Mouse (Mus musculus) midbrain, embryonic 16.5 days (tissue): ENCODE measurements around the gene Supt20. TPM values are rescaled to one million over a fixed set of nuclear protein-coding genes. Genes with fewer than 3 reads are reported as not detected.
"Not testable (repeated sequence)": the region's sequence is repeated elsewhere in the genome, so short reads cannot be mapped to it uniquely, and the experiment has no call there.

ENCODE experiments used
- ATAC-seq: fragments of 200-750 bp; cut with Nextera tagmentation; 2 replicates; pipeline ENCODE4 v1.8.0; 2017; ENCODE audit warnings: moderate TSS enrichment
- H3K27ac ChIP-seq: fragments of 300-500 bp; sonication (generic); 2 replicates; pipeline ENCODE4 v1.5.1; 2014; ENCODE audit warnings: mild to moderate bottlenecking, low read length, mixed read lengths
- H3K27me3 ChIP-seq: fragments of 300-500 bp; sonication (generic); 2 replicates; pipeline ENCODE4 v1.6.1; 2014; ENCODE audit warnings: low read depth, low read length, mixed read lengths; ENCODE audit not compliant: control insufficient read depth, insufficient read depth
- H3K36me3 ChIP-seq: fragments of 300-500 bp; sonication (generic); 2 replicates; pipeline ENCODE4 v1.6.1; 2014; ENCODE audit warnings: mild to moderate bottlenecking, low read length, moderate library complexity, mixed read lengths; ENCODE audit not compliant: control insufficient read depth, insufficient read depth
- H3K4me1 ChIP-seq: fragments of 300-500 bp; sonication (generic); 2 replicates; pipeline ENCODE4 v1.6.1; 2014; ENCODE audit warnings: mild to moderate bottlenecking, low read length, mixed read lengths; ENCODE audit not compliant: control insufficient read depth, insufficient read depth
- H3K4me2 ChIP-seq: fragments of 300-500 bp; sonication (generic); 2 replicates; pipeline ENCODE4 v1.6.1; 2014; ENCODE audit warnings: mild to moderate bottlenecking, low read length, mixed read lengths
- H3K4me3 ChIP-seq: fragments of 300-500 bp; sonication (generic); 2 replicates; pipeline ENCODE4 v1.5.1; 2014; ENCODE audit warnings: low read depth, mild to moderate bottlenecking, low read length, moderate library complexity, mixed read lengths
- H3K9ac ChIP-seq: fragments of 300-500 bp; sonication (generic); 2 replicates; pipeline ENCODE4 v1.6.1; 2014; ENCODE audit warnings: low read depth, low read length, mixed read lengths
- H3K9me3 ChIP-seq: fragments of 300-500 bp; sonication (generic); replicated peaks from 2 replicates; pipeline ENCODE4 v1.6.1; 2014; ENCODE audit warnings: mild to moderate bottlenecking, low read length, mixed read lengths; ENCODE audit not compliant: control insufficient read depth, poor library complexity, severe bottlenecking
- WGBS: fragments of 180-500 bp; shearing (Covaris S2); extraction: QIAGEN DNeasy Blood & Tissue Kit; methylation state at CpG from one replicate; pipeline ENCODE4 v1.1.7; 2014; 5-methylcytosine and 5-hydroxymethylcytosine counted together
- polyA plus RNA-seq: library from polyadenylated mRNA; unstranded; fragments of >200 nt; fragmentation: Nextera tagmentation; extraction: Ambion mirVana; gene quantifications from 2 replicates; pipeline ENCODE4 v1.2.1, GENCODE M21; 2015

The Supt20 gene
- polyA plus RNA-seq, 1 experiment from 2014 or later = 89.9 TPM

- Histone ChIP-seq H3K4me1 (peaks cover 8% of the 10 kb centered on the region), H3K27me3 (no peaks in the 10 kb centered on the region), H3K4me2 (no peak overlapping the region), H3K27ac (no peak overlapping the region), H3K36me3 (no peaks in the 10 kb centered on the region), H3K4me3 (no peak overlapping the region), H3K9ac (no peak overlapping the region), H3K9me3 (no peaks in the 10 kb centered on the region)
- ATAC-seq = no peak
- WGBS = 89% methylated on average over 8 of the region's 8 CpGs
Observed at GRCm38 (mm10) chr3:54757446-54757845, 64.8 kb downstream of the Supt20 start.

GRCm38 (mm10) chr3:54759211-54759610, 66.6 kb downstream of the Supt20 start:
- H3K27ac ChIP-seq = no peak overlapping the region
- H3K4me2 ChIP-seq = no peak overlapping the region
- no peak overlapping the region for H3K4me3 ChIP-seq
- WGBS = 74% methylated on average over 9 of the region's 9 CpGs
- H3K4me1 ChIP-seq = peaks cover 8% of the 10 kb centered on the region
- no peak for ATAC-seq
- no peaks in the 10 kb centered on the region for H3K27me3 ChIP-seq
- no peaks in the 10 kb centered on the region for H3K9me3 ChIP-seq
- H3K9ac ChIP-seq = no peak overlapping the region
- H3K36me3 ChIP-seq = no peaks in the 10 kb centered on the region

- 57% methylated on average over 15 of the region's 15 CpGs for WGBS
- H3K4me1 ChIP-seq = peaks cover 8% of the 10 kb centered on the region
Observed at GRCm38 (mm10) chr3:54760321-54761115, 67.9 kb downstream of the Supt20 start.

GRCm38 (mm10) chr3:54761258-54761657, 68.7 kb downstream of the Supt20 start:
- Histone ChIP-seq H3K27me3 (no peaks in the 10 kb centered on the region), H3K9me3 (no peaks in the 10 kb centered on the region), H3K9ac (no peak overlapping the region), H3K36me3 (no peaks in the 10 kb centered on the region), H3K27ac (no peak overlapping the region), H3K4me2 (no peak overlapping the region), H3K4me1 (peaks cover 2% of the 10 kb centered on the region), H3K4me3 (no peak overlapping the region)
- no peak for ATAC-seq
- WGBS = 93% methylated on average over 1 of the region's 1 CpGs

More at GRCm38 (mm10) chr3:54760321-54761115, 67.9 kb downstream of the Supt20 start:
- no peak for ATAC-seq
- Histone ChIP-seq H3K27me3 (no peaks in the 10 kb centered on the region), H3K4me2 (no peak overlapping the region), H3K27ac (no peak overlapping the region), H3K9me3 (no peaks in the 10 kb centered on the region), H3K4me3 (no peak overlapping the region), H3K36me3 (no peaks in the 10 kb centered on the region), H3K9ac (no peak overlapping the region)

- no peaks in the 10 kb centered on the region for H3K36me3 ChIP-seq
- H3K4me3 ChIP-seq = peak overlapping the region; percentile 21
- no peaks in the 10 kb centered on the region for H3K4me1 ChIP-seq
- peak; percentile 80 for ATAC-seq
- H3K4me2 ChIP-seq = peak overlapping the region; percentile 44
- no peak overlapping the region for H3K27ac ChIP-seq
- H3K27me3 ChIP-seq = no peaks in the 10 kb centered on the region
- no peak overlapping the region for H3K9ac ChIP-seq
- 61% methylated on average over 18 of the region's 18 CpGs for WGBS
- H3K9me3 ChIP-seq = no peaks in the 10 kb centered on the region
Observed at GRCm38 (mm10) chr3:54764418-54764817, 71.8 kb downstream of the Supt20 start.

DNA sequence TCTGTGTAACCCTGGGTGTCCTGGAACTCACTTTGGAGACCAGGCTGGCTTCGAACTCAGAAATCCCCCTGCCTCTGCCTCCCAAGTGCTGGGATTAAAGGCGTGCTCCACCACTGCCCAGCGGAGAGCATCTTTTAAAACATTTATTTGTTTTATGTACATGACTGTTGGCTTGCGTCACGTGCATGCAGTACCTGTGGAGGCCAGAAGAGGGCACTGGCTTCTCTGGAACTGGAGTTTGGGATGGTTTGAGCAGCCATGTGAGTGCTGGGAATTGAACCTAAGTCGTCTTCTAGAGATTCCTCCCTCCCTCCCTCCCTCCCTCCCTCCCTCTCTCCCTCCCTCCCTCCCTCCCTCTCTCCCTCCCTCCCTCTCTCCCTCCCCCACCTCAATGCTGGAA, 72.9 kb downstream of the Supt20 start:
- 89% methylated on average over 6 of the region's 6 CpGs for WGBS
- H3K4me3 ChIP-seq, H3K36me3 ChIP-seq, H3K27ac ChIP-seq, H3K9ac ChIP-seq, H3K27me3 ChIP-seq, H3K4me2 ChIP-seq, H3K4me1 ChIP-seq, ATAC-seq, H3K9me3 ChIP-seq: not testable (repeated sequence)

- ATAC-seq = no peak
- no peak overlapping the region for H3K9ac ChIP-seq
- no peaks in the 10 kb centered on the region for H3K27me3 ChIP-seq
- no peaks in the 10 kb centered on the region for H3K36me3 ChIP-seq
- no peak overlapping the region for H3K4me2 ChIP-seq
- H3K27ac ChIP-seq = no peak overlapping the region
- H3K4me1 ChIP-seq = no peaks in the 10 kb centered on the region
- no peak overlapping the region for H3K4me3 ChIP-seq
- H3K9me3 ChIP-seq = no peaks in the 10 kb centered on the region
- WGBS = 81% methylated on average over 14 of the region's 14 CpGs
Observed at GRCm38 (mm10) chr3:54766034-54766433, 73.4 kb downstream of the Supt20 start.

GRCm38 (mm10) chr3:54766811-54767210, 74.2 kb downstream of the Supt20 start:
- WGBS = 91% methylated on average over 5 of the region's 5 CpGs

GRCm38 (mm10) chr3:54768592-54768991, 76.0 kb downstream of the Supt20 start:
- H3K27me3 ChIP-seq = no peaks in the 10 kb centered on the region
- WGBS = 93% methylated on average over 8 of the region's 8 CpGs
- H3K4me2 ChIP-seq = no peak overlapping the region
- H3K36me3 ChIP-seq = no peaks in the 10 kb centered on the region
- no peak overlapping the region for H3K4me3 ChIP-seq
- no peaks in the 10 kb centered on the region; the same call in 1 of the 2 replicates for H3K9me3 ChIP-seq
- H3K27ac ChIP-seq = no peak overlapping the region
- H3K4me1 ChIP-seq = no peaks in the 10 kb centered on the region
- H3K9ac ChIP-seq = no peak overlapping the region
- ATAC-seq = no peak

More at GRCm38 (mm10) chr3:54766811-54767210, 74.2 kb downstream of the Supt20 start:
- H3K36me3 ChIP-seq = no peaks in the 10 kb centered on the region
- H3K27ac ChIP-seq = no peak overlapping the region
- no peak overlapping the region for H3K4me3 ChIP-seq
- H3K27me3 ChIP-seq = no peaks in the 10 kb centered on the region
- no peak overlapping the region for H3K4me2 ChIP-seq
- ATAC-seq = no peak
- H3K9me3 ChIP-seq = no peaks in the 10 kb centered on the region
- H3K4me1 ChIP-seq = no peaks in the 10 kb centered on the region
- H3K9ac ChIP-seq = no peak overlapping the region
